In genomic region chr11:53698521-53698920, GRCm38 (mm10) we compare ENCODE assay signal across 23 mouse cellular contexts. TPM values are rescaled to one million over a fixed set of nuclear protein-coding genes. Genes with fewer than 3 reads are reported as not detected.
DNase-seq lines count a peak whose midpoint lies in the region; ATAC-seq and TF ChIP-seq lines count a peak whose summit lies in the region.
"Had no signal": no experiment of that assay in that cellular context is flagged by ENCODE, and none has a peak within 500 bp of the region (broad histone marks: within the 10 kb centered on the region; RNA-seq: fewer than 3 reads in every experiment).

No protein-coding gene starts in this region.

- no peak overlapping the region for H3K9ac ChIP-seq in liver, adult 2 months (ENCODE audit: low read depth, low read length)
- no peak overlapping the region for H3K9ac ChIP-seq in liver, embryonic 11.5 days (ENCODE audit: low read depth, low read length)
- H3K9ac ChIP-seq: embryonic facial prominence, embryonic 12.5 days; forebrain, embryonic 13.5 days; forebrain, embryonic 15.5 days; forebrain, postnatal 0 days had no signal

- no peaks in the 10 kb centered on the region for H3K9me3 ChIP-seq in liver, embryonic 11.5 days (ENCODE audit: control insufficient read depth, low read length)
- H3K9me3 ChIP-seq: embryonic facial prominence, embryonic 10.5 days; embryonic facial prominence, embryonic 12.5 days; forebrain, embryonic 13.5 days; forebrain, embryonic 15.5 days had no signal

- H3K4me2 ChIP-seq in liver, embryonic 11.5 days, result no peak overlapping the region
- H3K4me2 ChIP-seq: embryonic facial prominence, embryonic 12.5 days; forebrain, embryonic 13.5 days; forebrain, embryonic 15.5 days had no signal

- H3K4me3 ChIP-seq in layer of hippocampus, adult 2 months, result no peak overlapping the region
- no peak overlapping the region for H3K4me3 ChIP-seq in liver, adult 2 months (ENCODE audit: insufficient read depth, low read depth, low read length)
- no peak overlapping the region for H3K4me3 ChIP-seq in liver, embryonic 11.5 days (ENCODE audit: low read depth, low read length)
- H3K4me3 ChIP-seq: embryonic facial prominence, embryonic 10.5 days; embryonic facial prominence, embryonic 12.5 days; forebrain, embryonic 13.5 days; forebrain, embryonic 15.5 days had no signal

- 33% methylated on average over 2 of the region's 2 CpGs for WGBS in liver, adult 2 months
- WGBS in liver, embryonic 11.5 days, result 95% methylated on average over 2 of the region's 2 CpGs

- no peaks in the 10 kb centered on the region for H3K27me3 ChIP-seq in liver, adult 2 months (ENCODE audit: control insufficient read depth, insufficient read depth, low read length)
- no peaks in the 10 kb centered on the region for H3K27me3 ChIP-seq in liver, embryonic 11.5 days (replicated peaks; ENCODE audit: control insufficient read depth, insufficient read depth, low read length)
- H3K27me3 ChIP-seq: embryonic facial prominence, embryonic 12.5 days; forebrain, embryonic 13.5 days; forebrain, embryonic 15.5 days had no signal

- no peak overlapping the region for H3K27ac ChIP-seq in layer of hippocampus, adult 2 months
- no peak overlapping the region for H3K27ac ChIP-seq in liver, adult 2 months (replicated peaks; ENCODE audit: insufficient read depth, low read depth, low read length)
- H3K27ac ChIP-seq in liver, embryonic 11.5 days (ENCODE audit: low read depth, low read length), result no peak overlapping the region
- H3K27ac ChIP-seq: embryonic facial prominence, embryonic 10.5 days; embryonic facial prominence, embryonic 12.5 days; forebrain, embryonic 13.5 days; forebrain, embryonic 15.5 days had no signal

- TF ChIP-seq POLR2A in liver, adult 2 months (IDR thresholded peaks at IDR 0.05; ENCODE audit: extremely low read depth, insufficient read depth, low read length), result no peak

- no peak for DNase-seq in layer of hippocampus, adult 2 months (ENCODE audit: low spot score in 2 of 2)
- no peak for DNase-seq in layer of hippocampus, adult 18-20 months (ENCODE audit: low spot score in 2 of 2)
- DNase-seq in liver, adult 2 months (ENCODE audit: extremely low read depth, low read depth, low spot score), result peak; percentile 96
- DNase-seq in liver, embryonic 11.5 days (ENCODE audit: low spot score), result no peak
- peak; percentile 22 for DNase-seq in adipocyte (ENCODE audit: low spot score)
- no peak for DNase-seq in testis, postnatal 14 days (ENCODE audit: low spot score)
- DNase-seq: adrenal gland, adult 8-10 months; adrenal gland, postnatal 36 days; cerebellum, adult 11-12 months; cerebellum, adult 2 months; cerebellum, adult 9-10 months; cerebellum, postnatal 25 days; forebrain, postnatal 0 days had no signal

- H3K79me2 ChIP-seq in liver, adult 2 months (ENCODE audit: control insufficient read depth, insufficient read depth, low read length), result no peaks in the 10 kb centered on the region

- TF ChIP-seq CTCF in layer of hippocampus, adult 2 months (conservative IDR thresholded peaks at IDR 0.05), result peak; percentile 33
- TF ChIP-seq CTCF in liver, adult 2 months (IDR thresholded peaks at IDR 0.05; ENCODE audit: low read depth, low read length), result no peak

- no peak for ATAC-seq in liver, embryonic 11.5 days (replicated peaks; ENCODE audit: low FRiP score)
- ATAC-seq: forebrain, embryonic 13.5 days; forebrain, embryonic 15.5 days; forebrain, postnatal 0 days had no signal

- peaks cover 13% of the 10 kb centered on the region for H3K36me3 ChIP-seq in liver, adult 2 months (ENCODE audit: control insufficient read depth, insufficient read depth, low read length)
- H3K36me3 ChIP-seq in liver, embryonic 11.5 days (ENCODE audit: control insufficient read depth, insufficient read depth, low read length), result peaks cover 28% of the 10 kb centered on the region

- peaks cover 17% of the 10 kb centered on the region for H3K4me1 ChIP-seq in liver, adult 2 months (ENCODE audit: control insufficient read depth, insufficient read depth, low read length)
- H3K4me1 ChIP-seq in liver, embryonic 11.5 days (replicated peaks; ENCODE audit: control insufficient read depth, insufficient read depth, low read length), result no peaks in the 10 kb centered on the region
- H3K4me1 ChIP-seq: embryonic facial prominence, embryonic 10.5 days; embryonic facial prominence, embryonic 12.5 days; forebrain, embryonic 13.5 days; forebrain, embryonic 15.5 days had no signal

RNA-seq across cellular contexts. Expression of gene Rad50, which starts 8.6 kb away (rescaled TPM):
- total RNA-seq in layer of hippocampus, adult 2 months (2021), result 10 to 100 TPM; 13.0 to 13.7 TPM
- total RNA-seq in layer of hippocampus, adult 18-20 months (2021), result 10 to 100 TPM; 13.2 to 13.9 TPM
- 4.9 and 5.4 TPM in 2 replicates for total RNA-seq in liver, adult 2 months (2014; rRNA removed)
- 1.2 and 1.7 TPM in 2 replicates for polyA plus RNA-seq in liver, adult 2 months (2012; rRNA removed)
- 36.4 and 37.5 TPM in 2 replicates for polyA plus RNA-seq in liver, embryonic 11.5 days (2014; fragmentation: Nextera tagmentation; extraction: Ambion mirVana)

RNA-seq across cellular contexts. Expression of gene Il5, which starts 22.1 kb away (rescaled TPM):
- total RNA-seq in layer of hippocampus, adult 2 months (2021), result not detected
- total RNA-seq in layer of hippocampus, adult 18-20 months (2021), result not detected
- 0.09 TPM in 1 of 2 replicates, not detected in the other for total RNA-seq in liver, adult 2 months (2014; rRNA removed)
- not detected in 2 replicates for polyA plus RNA-seq in liver, adult 2 months (2012; rRNA removed)
- polyA plus RNA-seq in liver, embryonic 11.5 days (2014; fragmentation: Nextera tagmentation; extraction: Ambion mirVana), result not detected in 2 replicates
- total RNA-seq: adrenal gland, adult 18-20 months; adrenal gland, adult 8-10 months; adrenal gland, postnatal 36 days; ES-E14; MEL had no signal
- polyA plus RNA-seq: C2C12; embryonic facial prominence, embryonic 10.5 days; embryonic facial prominence, embryonic 12.5 days; embryonic facial prominence, embryonic 14.5 days; forebrain, embryonic 11.5 days; forebrain, embryonic 13.5 days; forebrain, embryonic 15.5 days had no signal

Comparison
In these comparisons a context has a peak if more than half of its experiments do, and no peak if none do; other contexts are left out.
1. DNase-seq: peak in liver, adult 2 months (single experiment) and adipocyte (single experiment); none in layer of hippocampus, adult 2 months (0 of 2), layer of hippocampus, adult 18-20 months (0 of 2), liver, embryonic 11.5 days (single experiment) and testis, postnatal 14 days (single experiment).